Mouse (Mus musculus) heart, embryonic 14.5 days (tissue): ENCODE measurements at regions not wholly inside any gene's neighbourhood (a gene's known extent, or its start where the extent isn't known, plus 50 kb on each side); places are given as distances from the start of the nearest gene placed in this dataset.

Experiments
- ATAC-seq: fragments of 200-750 bp; cut with Nextera tagmentation; 2 replicates; pipeline ENCODE4 v1.8.0; 2017; ENCODE audit warnings: low read depth, moderate TSS enrichment; ENCODE audit not compliant: insufficient number of reproducible peaks, insufficient read depth, low FRiP score
- H3K27ac ChIP-seq, 2 experiments: fragments of 200-500 bp in 1 of 2; fragments of 300-500 bp in 1 of 2; sonication (generic) in 1 of 2; replicated peaks in 1 of 2; 2 replicates each; pipeline ENCODE4 v1.5.1; 2012 to 2014; ENCODE audit warnings: low read depth in 2 of 2, low read length in 2 of 2, control low read depth in 1 of 2, mild to moderate bottlenecking in 1 of 2, mixed read lengths in 1 of 2; ENCODE audit not compliant: control insufficient read depth in 1 of 2, insufficient read depth in 1 of 2
- H3K27me3 ChIP-seq: fragments of 300-500 bp; sonication (generic); 2 replicates; pipeline ENCODE4 v1.6.1; 2014; ENCODE audit warnings: mild to moderate bottlenecking, low read length, control low read depth; ENCODE audit not compliant: control insufficient read depth, insufficient read depth
- H3K36me3 ChIP-seq: fragments of 300-500 bp; sonication (generic); 2 replicates; pipeline ENCODE4 v1.6.1; 2014; ENCODE audit warnings: mild to moderate bottlenecking, control low read depth, low read length, mixed read lengths; ENCODE audit not compliant: control insufficient read depth, insufficient read depth
- H3K4me1 ChIP-seq, 2 experiments: fragments of 200-500 bp in 1 of 2; fragments of 300-500 bp in 1 of 2; sonication (generic) in 1 of 2; 2 replicates each; pipeline ENCODE4 v1.6.1; 2012 to 2014; ENCODE audit warnings: low read length in 2 of 2, control low read depth in 1 of 2, mixed read lengths in 1 of 2; ENCODE audit not compliant: control insufficient read depth in 2 of 2, insufficient read depth in 2 of 2
- H3K4me2 ChIP-seq: fragments of 300-500 bp; sonication (generic); 2 replicates; pipeline ENCODE4 v1.6.1; 2014; ENCODE audit warnings: mild to moderate bottlenecking, low read length
- H3K4me3 ChIP-seq, 2 experiments: fragments of 200-500 bp in 1 of 2; fragments of 300-500 bp in 1 of 2; sonication (generic) in 1 of 2; 2 replicates each; pipeline ENCODE4 v1.5.1; 2012 to 2014; ENCODE audit warnings: low read length in 2 of 2, mild to moderate bottlenecking in 2 of 2, control low read depth in 1 of 2, low read depth in 1 of 2, moderate library complexity in 1 of 2; ENCODE audit not compliant: control insufficient read depth in 1 of 2, insufficient read depth in 1 of 2
- H3K9ac ChIP-seq: fragments of 300-500 bp; sonication (generic); 2 replicates; pipeline ENCODE4 v1.6.1; 2014; ENCODE audit warnings: mild to moderate bottlenecking, low read length
- H3K9me3 ChIP-seq: fragments of 300-500 bp; sonication (generic); 2 replicates; pipeline ENCODE4 v1.6.1; 2016; ENCODE audit warnings: low read length, control low read depth; ENCODE audit not compliant: control insufficient read depth
- WGBS: fragments of 180-500 bp; shearing (Covaris S2); extraction: QIAGEN DNeasy Blood & Tissue Kit; methylation state at CpG from one replicate; pipeline ENCODE4 v1.1.7; 2014; 5-methylcytosine and 5-hydroxymethylcytosine counted together

GRCm38 (mm10) chr13:54285968-54286367 is 85.2 kb upstream of the Cplx2 start:
- WGBS = 85% methylated on average over 10 of the region's 10 CpGs
- ATAC-seq = no peak

DNA sequence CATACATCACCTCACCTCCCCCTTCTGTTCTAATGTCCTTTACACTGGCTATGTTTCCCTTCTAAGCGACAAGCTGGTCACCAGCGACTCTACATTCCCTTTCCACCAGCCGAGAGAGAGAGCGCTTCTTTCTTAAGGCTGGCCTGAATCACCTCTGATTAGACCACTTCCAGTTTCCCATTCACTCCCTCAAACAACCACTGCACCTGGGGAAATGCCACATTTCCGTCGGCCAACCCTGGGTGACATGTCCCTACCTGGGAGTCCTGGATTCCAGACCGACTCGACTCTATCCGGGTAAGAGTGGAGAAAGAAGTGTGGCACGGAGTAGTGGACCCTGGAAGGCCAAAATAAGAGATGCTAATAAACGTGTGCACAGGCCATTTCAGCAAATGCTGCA is 84.5 kb upstream of the Cplx2 start:
- H3K27ac ChIP-seq = no peak overlapping the region
- H3K9ac ChIP-seq = no peak overlapping the region
- 0 out of 2 replicates have a peak, but pooled peaks cover under 1% of the 10 kb centered on the region for H3K27me3 ChIP-seq
- peaks cover 9 to 10% of the 10 kb centered on the region in 2 experiments; a peak in 3 of 4 replicates for H3K4me1 ChIP-seq
- 81% methylated on average over 11 of the region's 11 CpGs for WGBS
- H3K4me2 ChIP-seq = no peak overlapping the region
- no peaks in the 10 kb centered on the region for H3K9me3 ChIP-seq
- H3K4me3 ChIP-seq = no peak overlapping the region
- no peaks in the 10 kb centered on the region for H3K36me3 ChIP-seq
- no peak for ATAC-seq

More at GRCm38 (mm10) chr13:54285968-54286367, 85.2 kb upstream of the Cplx2 start:
- no peaks in the 10 kb centered on the region for H3K9me3 ChIP-seq
- H3K4me1 ChIP-seq = peaks cover 9 to 10% of the 10 kb centered on the region in 2 experiments; a peak in 3 of 4 replicates
- H3K27ac ChIP-seq = no peak overlapping the region
- H3K4me3 ChIP-seq = no peak overlapping the region
- 0 out of 2 replicates have a peak, but pooled peaks cover 6% of the 10 kb centered on the region for H3K27me3 ChIP-seq
- H3K9ac ChIP-seq = no peak overlapping the region
- no peak overlapping the region for H3K4me2 ChIP-seq
- H3K36me3 ChIP-seq = no peaks in the 10 kb centered on the region

DNA sequence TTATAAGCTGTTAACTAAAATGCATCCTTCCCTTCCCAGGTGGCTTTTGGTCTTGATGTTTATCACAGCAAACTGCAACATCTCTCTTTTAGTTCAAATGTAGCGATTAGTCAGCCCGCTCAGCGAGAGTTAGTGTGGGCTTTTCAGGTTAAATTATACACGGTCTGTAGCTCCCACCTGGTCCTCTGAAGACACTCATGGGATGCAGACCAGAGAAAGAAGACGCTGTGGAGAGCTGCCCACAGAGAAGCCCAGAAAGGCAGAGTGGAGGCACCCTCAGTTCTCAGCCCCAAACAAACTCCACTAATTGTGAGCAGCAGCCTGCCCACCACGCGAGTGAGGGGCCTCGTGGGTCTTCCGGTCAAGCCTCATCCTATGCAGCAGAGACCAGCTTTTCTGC is 81.1 kb upstream of the Cplx2 start:
- no peaks in the 10 kb centered on the region for H3K4me1 ChIP-seq
- no peaks in the 10 kb centered on the region for H3K36me3 ChIP-seq
- no peak overlapping the region for H3K4me2 ChIP-seq
- H3K9me3 ChIP-seq = no peaks in the 10 kb centered on the region
- H3K27me3 ChIP-seq = no peaks in the 10 kb centered on the region
- ATAC-seq = no peak
- no peak overlapping the region for H3K27ac ChIP-seq
- H3K9ac ChIP-seq = no peak overlapping the region
- 90% methylated on average over 9 of the region's 9 CpGs for WGBS
- H3K4me3 ChIP-seq = no peak overlapping the region

- Histone ChIP-seq H3K27ac (no peak overlapping the region), H3K27me3 (no peaks in the 10 kb centered on the region), H3K9ac (no peak overlapping the region), H3K4me3 (no peak overlapping the region), H3K4me2 (no peak overlapping the region), H3K9me3 (no peaks in the 10 kb centered on the region), H3K4me1 (no peaks in the 10 kb centered on the region), H3K36me3 (no peaks in the 10 kb centered on the region)
- no peak for ATAC-seq
- 72% methylated on average over 6 of the region's 6 CpGs for WGBS
These were observed 78.8 kb upstream of the Cplx2 start for GRCm38 (mm10) chr13:54292394-54292793.

DNA sequence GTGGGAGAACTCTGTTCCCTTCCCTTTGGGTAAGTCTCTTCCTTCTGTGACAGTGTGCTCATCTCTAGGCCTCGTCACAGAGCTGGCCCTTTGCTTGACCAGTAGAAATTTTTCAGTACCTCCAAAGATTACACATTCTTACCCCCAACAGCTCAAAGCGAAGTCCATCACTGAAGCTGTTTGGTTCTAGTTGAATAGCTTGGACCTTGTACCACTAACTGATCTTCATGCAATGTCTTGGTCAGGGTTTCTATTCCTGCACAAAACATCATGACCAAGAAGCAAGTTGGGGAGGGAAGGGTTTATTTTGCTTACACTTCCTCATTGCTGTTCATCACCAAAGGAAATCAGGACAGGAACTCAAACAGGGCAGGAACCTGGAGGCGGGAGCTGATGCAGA is 78.1 kb upstream of the Cplx2 start:
- no peak for ATAC-seq
- Histone ChIP-seq H3K4me3 (no peak overlapping the region), H3K9ac (no peak overlapping the region), H3K27ac (no peak overlapping the region), H3K4me2 (no peak overlapping the region), H3K27me3 (no peaks in the 10 kb centered on the region), H3K9me3 (no peaks in the 10 kb centered on the region), H3K36me3 (no peaks in the 10 kb centered on the region), H3K4me1 (no peaks in the 10 kb centered on the region)
- WGBS = 78% methylated on average over 3 of the region's 3 CpGs

GRCm38 (mm10) chr13:54295475-54296259 is 75.5 kb upstream of the Cplx2 start:
- Histone ChIP-seq H3K9me3 (no peaks in the 10 kb centered on the region), H3K36me3 (no peaks in the 10 kb centered on the region), H3K27me3 (no peaks in the 10 kb centered on the region), H3K4me2 (no peak overlapping the region), H3K27ac (no peak overlapping the region), H3K4me3 (no peak overlapping the region), H3K9ac (no peak overlapping the region), H3K4me1 (no peaks in the 10 kb centered on the region)
- 63% methylated on average over 5 of the region's 5 CpGs for WGBS
- no peak for ATAC-seq

DNA sequence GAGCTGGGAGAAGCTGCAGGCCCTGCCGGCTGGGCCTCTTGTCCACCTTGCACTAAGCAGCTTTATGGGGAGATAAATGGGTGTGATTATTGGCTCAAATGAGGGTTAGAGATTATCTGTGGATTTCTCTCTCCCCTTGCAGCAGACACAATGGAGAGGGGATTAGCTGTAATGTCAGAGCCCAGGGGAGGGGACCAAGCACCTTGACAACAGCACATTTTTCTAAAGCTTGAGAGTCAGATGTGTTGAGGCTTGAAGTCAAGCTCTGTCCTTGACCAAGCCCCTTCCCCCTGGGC is 74.9 kb upstream of the Cplx2 start:
- Histone ChIP-seq H3K27ac (no peak overlapping the region), H3K4me1 (no peaks in the 10 kb centered on the region), H3K9me3 (no peaks in the 10 kb centered on the region), H3K36me3 (no peaks in the 10 kb centered on the region), H3K9ac (no peak overlapping the region), H3K27me3 (no peaks in the 10 kb centered on the region), H3K4me3 (no peak overlapping the region), H3K4me2 (no peak overlapping the region)
- no peak for ATAC-seq
- WGBS = 11% methylated on average over 1 of the region's 1 CpGs

- Histone ChIP-seq H3K27ac (no peak overlapping the region), H3K36me3 (no peaks in the 10 kb centered on the region), H3K9me3 (no peaks in the 10 kb centered on the region), H3K27me3 (no peaks in the 10 kb centered on the region), H3K4me2 (no peak overlapping the region), H3K4me3 (no peak overlapping the region), H3K9ac (no peak overlapping the region), H3K4me1 (peaks cover 3 to 11% of the 10 kb centered on the region in 2 experiments; a peak in 3 of 4 replicates)
- 59% methylated on average over 8 of the region's 8 CpGs for whole genome bisulfite sequencing
- ATAC-seq = no peak
These were observed 72.3 kb upstream of the Cplx2 start for GRCm38 (mm10) chr13:54298851-54299250.
